Mouse (Mus musculus) neural tube, embryonic 15.5 days (tissue): ENCODE data around the gene Nt5c2. TPM values are rescaled to one million over a fixed set of nuclear protein-coding genes. Genes with fewer than 3 reads are reported as not detected.

Source experiments
- ATAC-seq: fragments of 200-750 bp; cut with Nextera tagmentation; 2 replicates; pipeline ENCODE4 v1.8.0; 2017; ENCODE audit warnings: mild to moderate bottlenecking, moderate TSS enrichment, moderate library complexity; ENCODE audit not compliant: low FRiP score
- H3K27ac ChIP-seq: fragments of 300-500 bp; sonication (generic); replicated peaks from 2 replicates; pipeline ENCODE4 v1.5.1; 2015; ENCODE audit warnings: mild to moderate bottlenecking, inconsistent platforms
- H3K27me3 ChIP-seq: fragments of 300-500 bp; sonication (generic); replicated peaks from 2 replicates; pipeline ENCODE4 v1.6.1; 2015; ENCODE audit warnings: inconsistent platforms
- H3K36me3 ChIP-seq: fragments of 300-500 bp; sonication (generic); 2 replicates; pipeline ENCODE4 v1.6.1; 2015; ENCODE audit warnings: inconsistent platforms
- H3K4me1 ChIP-seq: fragments of 300-500 bp; sonication (generic); 2 replicates; pipeline ENCODE4 v1.6.1; 2015; ENCODE audit warnings: inconsistent platforms
- H3K4me2 ChIP-seq: fragments of 300-500 bp; sonication (generic); 2 replicates; pipeline ENCODE4 v1.6.1; 2015; ENCODE audit warnings: inconsistent platforms, mild to moderate bottlenecking, moderate library complexity
- H3K4me3 ChIP-seq: fragments of 300-500 bp; sonication (generic); replicated peaks from 2 replicates; pipeline ENCODE4 v1.5.1; 2015; ENCODE audit warnings: mild to moderate bottlenecking, inconsistent platforms
- H3K9ac ChIP-seq: fragments of 300-500 bp; sonication (generic); replicated peaks from 2 replicates; pipeline ENCODE4 v1.6.1; 2015; ENCODE audit warnings: mild to moderate bottlenecking, inconsistent platforms
- H3K9me3 ChIP-seq: fragments of 300-500 bp; sonication (generic); replicated peaks from 2 replicates; pipeline ENCODE4 v1.6.1; 2016; ENCODE audit warnings: inconsistent platforms
- WGBS: fragments of 180-500 bp; shearing (Covaris S2); methylation state at CpG from one replicate; pipeline ENCODE4 v1.1.7; 2015; ENCODE audit warnings: mixed read lengths; 5-methylcytosine and 5-hydroxymethylcytosine counted together
- polyA plus RNA-seq: library from polyadenylated mRNA; unstranded; fragments of >200 nt; fragmentation: Nextera tagmentation; extraction: Ambion mirVana; gene quantifications from 2 replicates; pipeline ENCODE4 v1.2.1, GENCODE M21; 2015

Gene Nt5c2
- polyA plus RNA-seq, 1 experiment from 2014 or later, result 72.1 TPM

DNA sequence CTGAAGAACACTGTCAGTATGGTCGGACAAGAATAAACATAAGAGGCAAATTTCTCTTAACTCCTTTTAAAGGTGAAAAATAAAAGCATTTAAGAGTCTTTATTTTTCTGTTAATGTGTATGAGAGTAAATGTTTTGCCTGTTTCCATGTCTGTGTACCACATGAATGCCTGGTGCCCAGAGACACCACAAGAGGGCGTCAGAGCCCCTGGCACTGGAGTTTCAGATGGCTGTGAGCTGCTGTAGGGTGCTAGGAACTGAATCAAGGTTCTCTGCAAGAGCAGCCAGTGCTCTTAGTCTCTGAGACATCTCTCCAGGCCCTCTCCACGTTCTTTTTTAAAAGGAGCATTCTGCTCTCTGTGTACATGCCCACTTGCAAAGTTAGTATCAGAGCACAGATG is 117.8 kb downstream of the Nt5c2 start:
- Histone ChIP-seq H3K9ac (no peak overlapping the region), H3K27ac (no peak overlapping the region), H3K4me1 (no peaks in the 10 kb centered on the region), H3K27me3 (no peaks in the 10 kb centered on the region), H3K9me3 (no peaks in the 10 kb centered on the region), H3K4me3 (no peak overlapping the region), H3K36me3 (peaks cover 30% of the 10 kb centered on the region), H3K4me2 (no peak overlapping the region)
- no peak for ATAC-seq
- 89% methylated on average over 3 of the region's 3 CpGs for WGBS

- no peak for ATAC-seq
- Histone ChIP-seq H3K4me2 (no peak overlapping the region), H3K4me1 (no peaks in the 10 kb centered on the region), H3K4me3 (no peak overlapping the region), H3K27ac (no peak overlapping the region), H3K9ac (no peak overlapping the region), H3K9me3 (no peaks in the 10 kb centered on the region), H3K36me3 (peaks cover 63% of the 10 kb centered on the region), H3K27me3 (no peaks in the 10 kb centered on the region)
- 89% methylated on average over 7 of the region's 7 CpGs for WGBS
These were observed 121.5 kb downstream of the Nt5c2 start for GRCm38 (mm10) chr19:46893484-46893883.

DNA sequence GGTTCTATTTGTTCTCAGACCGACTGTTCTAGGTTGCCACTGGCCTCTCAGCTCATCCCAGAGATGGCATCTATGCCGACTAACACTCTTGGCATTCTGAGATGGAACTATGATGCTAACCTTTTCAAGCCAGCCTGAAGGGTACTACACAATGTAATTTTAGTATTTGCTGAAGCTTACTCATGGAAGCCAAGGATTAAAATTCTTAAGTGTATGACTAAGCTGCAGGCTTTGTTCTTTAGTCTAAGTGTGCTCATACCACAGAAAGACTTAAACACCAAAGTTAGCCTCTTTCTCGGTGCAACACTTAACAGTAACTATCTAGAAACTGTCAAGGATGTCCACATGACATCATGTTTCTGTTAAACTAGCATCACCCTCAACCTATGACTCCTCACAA is 122.1 kb downstream of the Nt5c2 start:
- no peaks in the 10 kb centered on the region for H3K4me1 ChIP-seq
- H3K27ac ChIP-seq, result no peak overlapping the region
- H3K9me3 ChIP-seq, result no peaks in the 10 kb centered on the region
- no peaks in the 10 kb centered on the region for H3K27me3 ChIP-seq
- 90% methylated on average over 3 of the region's 3 CpGs for WGBS
- no peak overlapping the region for H3K4me3 ChIP-seq
- no peak overlapping the region for H3K4me2 ChIP-seq
- peaks cover 60% of the 10 kb centered on the region for H3K36me3 ChIP-seq
- H3K9ac ChIP-seq, result no peak overlapping the region
- ATAC-seq, result no peak

- no peaks in the 10 kb centered on the region for H3K9me3 ChIP-seq
- H3K27ac ChIP-seq, result no peak overlapping the region
- no peak overlapping the region for H3K4me2 ChIP-seq
- H3K27me3 ChIP-seq, result no peaks in the 10 kb centered on the region
- 95% methylated on average over 8 of the region's 8 CpGs for WGBS
- ATAC-seq, result no peak
- H3K36me3 ChIP-seq, result peaks cover 66% of the 10 kb centered on the region
- H3K9ac ChIP-seq, result no peak overlapping the region
- H3K4me3 ChIP-seq, result no peak overlapping the region
- no peaks in the 10 kb centered on the region for H3K4me1 ChIP-seq
These were observed 124.3 kb downstream of the Nt5c2 start for GRCm38 (mm10) chr19:46890657-46891056.

- 94% methylated on average over 8 of the region's 8 CpGs for WGBS
- Histone ChIP-seq H3K9ac (no peak overlapping the region), H3K4me3 (no peak overlapping the region), H3K27ac (no peak overlapping the region), H3K4me1 (no peaks in the 10 kb centered on the region), H3K9me3 (no peaks in the 10 kb centered on the region), H3K27me3 (no peaks in the 10 kb centered on the region), H3K4me2 (no peak overlapping the region), H3K36me3 (peaks cover 76% of the 10 kb centered on the region)
- ATAC-seq, result no peak
These were observed 125.3 kb downstream of the Nt5c2 start for GRCm38 (mm10) chr19:46889666-46890065.

- no peaks in the 10 kb centered on the region for H3K4me1 ChIP-seq
- H3K4me3 ChIP-seq, result no peak overlapping the region
- no peak for ATAC-seq
- no peaks in the 10 kb centered on the region for H3K27me3 ChIP-seq
- H3K9ac ChIP-seq, result no peak overlapping the region
- H3K36me3 ChIP-seq, result peaks cover 87% of the 10 kb centered on the region
- no peak overlapping the region for H3K27ac ChIP-seq
- no peaks in the 10 kb centered on the region for H3K9me3 ChIP-seq
- 84% methylated on average over 14 of the region's 14 CpGs for WGBS
- no peak overlapping the region for H3K4me2 ChIP-seq
These were observed 127.0 kb downstream of the Nt5c2 start for GRCm38 (mm10) chr19:46887811-46888527.

- Histone ChIP-seq H3K36me3 (peaks cover 88% of the 10 kb centered on the region), H3K27ac (no peak overlapping the region), H3K27me3 (no peaks in the 10 kb centered on the region), H3K9me3 (no peaks in the 10 kb centered on the region), H3K9ac (no peak overlapping the region), H3K4me3 (no peak overlapping the region), H3K4me1 (no peaks in the 10 kb centered on the region), H3K4me2 (no peak overlapping the region)
- 87% methylated on average over 7 of the region's 7 CpGs for WGBS
- no peak for ATAC-seq
These were observed 128.1 kb downstream of the Nt5c2 start for GRCm38 (mm10) chr19:46886826-46887225.

DNA sequence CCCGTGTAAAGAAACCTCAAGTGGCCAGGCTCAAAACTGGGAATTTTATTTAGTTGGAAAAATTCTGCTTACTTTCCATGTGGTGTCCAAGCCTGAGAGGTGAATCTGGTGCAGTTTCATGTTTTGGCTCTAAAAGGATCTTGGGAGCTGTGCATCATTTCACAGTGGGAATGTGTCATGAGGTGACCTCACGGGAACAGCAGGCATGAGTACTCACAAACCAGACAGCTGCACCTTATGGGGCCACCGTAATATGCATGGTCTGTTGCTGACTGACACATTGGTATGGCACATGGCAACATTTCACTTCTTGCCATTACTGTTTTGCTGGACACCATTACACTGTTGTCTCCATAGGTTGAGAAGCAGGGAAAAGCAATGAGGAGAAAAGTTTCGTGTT is 129.6 kb downstream of the Nt5c2 start:
- H3K27ac ChIP-seq, result no peak overlapping the region
- no peak overlapping the region for H3K9ac ChIP-seq
- no peak overlapping the region for H3K4me2 ChIP-seq
- peaks cover 82% of the 10 kb centered on the region for H3K36me3 ChIP-seq
- WGBS, result 86% methylated on average over 4 of the region's 4 CpGs
- H3K4me3 ChIP-seq, result no peak overlapping the region
- ATAC-seq, result no peak
- no peaks in the 10 kb centered on the region for H3K27me3 ChIP-seq
- H3K4me1 ChIP-seq, result no peaks in the 10 kb centered on the region
- H3K9me3 ChIP-seq, result no peaks in the 10 kb centered on the region

GRCm38 (mm10) chr19:46879876-46880275 is 135.1 kb downstream of the Nt5c2 start:
- 95% methylated on average over 2 of the region's 2 CpGs for WGBS
- no peak overlapping the region for H3K4me3 ChIP-seq

DNA sequence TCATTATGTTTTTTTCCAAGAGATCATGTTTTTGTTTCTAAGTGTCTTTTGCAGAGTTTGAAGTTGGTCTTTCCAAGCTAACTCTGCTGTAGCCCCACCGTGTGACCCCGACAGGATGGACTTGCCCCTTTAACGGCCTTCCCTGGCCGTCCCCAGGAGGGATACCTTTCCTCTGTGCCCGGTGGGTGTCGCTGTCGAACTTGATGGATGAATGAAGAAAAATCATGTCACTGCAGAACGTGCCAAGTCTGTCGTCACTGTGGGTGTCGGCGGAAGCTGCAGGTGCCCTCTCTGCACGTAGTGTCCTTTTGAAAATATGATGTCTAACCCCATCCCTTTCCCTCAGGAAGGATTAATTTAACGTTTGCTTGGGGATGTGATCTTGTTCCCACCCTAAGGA is 136.6 kb downstream of the Nt5c2 start:
- H3K36me3 ChIP-seq, result peaks cover 27% of the 10 kb centered on the region
- H3K9me3 ChIP-seq, result no peaks in the 10 kb centered on the region
- H3K4me2 ChIP-seq, result no peak overlapping the region
- WGBS, result 58% methylated on average over 13 of the region's 13 CpGs
- no peaks in the 10 kb centered on the region for H3K27me3 ChIP-seq
- ATAC-seq, result no peak
- H3K27ac ChIP-seq, result no peak overlapping the region
- H3K4me1 ChIP-seq, result no peaks in the 10 kb centered on the region
- no peak overlapping the region for H3K9ac ChIP-seq
- H3K4me3 ChIP-seq, result no peak overlapping the region

More at GRCm38 (mm10) chr19:46879876-46880275, 135.1 kb downstream of the Nt5c2 start:
- Histone ChIP-seq H3K27me3 (no peaks in the 10 kb centered on the region), H3K27ac (no peak overlapping the region), H3K9ac (no peak overlapping the region), H3K36me3 (peaks cover 42% of the 10 kb centered on the region), H3K9me3 (no peaks in the 10 kb centered on the region), H3K4me1 (no peaks in the 10 kb centered on the region), H3K4me2 (no peak overlapping the region)
- no peak for ATAC-seq

- H3K9me3 ChIP-seq, result no peaks in the 10 kb centered on the region
- H3K4me3 ChIP-seq, result no peak overlapping the region
- H3K36me3 ChIP-seq, result peaks cover 26% of the 10 kb centered on the region
- WGBS, result 93% methylated on average over 13 of the region's 13 CpGs
- H3K4me2 ChIP-seq, result no peak overlapping the region
- no peaks in the 10 kb centered on the region for H3K27me3 ChIP-seq
- no peak for ATAC-seq
- no peaks in the 10 kb centered on the region for H3K4me1 ChIP-seq
- no peak overlapping the region for H3K9ac ChIP-seq
- H3K27ac ChIP-seq, result no peak overlapping the region
These were observed 137.1 kb downstream of the Nt5c2 start for GRCm38 (mm10) chr19:46877886-46878285.

- no peaks in the 10 kb centered on the region for H3K27me3 ChIP-seq
- WGBS, result 42% methylated on average over 12 of the region's 12 CpGs
- H3K9ac ChIP-seq, result no peak overlapping the region
- H3K4me1 ChIP-seq, result no peaks in the 10 kb centered on the region
- ATAC-seq, result no peak
- peaks cover 11% of the 10 kb centered on the region for H3K36me3 ChIP-seq
- no peak overlapping the region for H3K4me3 ChIP-seq
- no peaks in the 10 kb centered on the region for H3K9me3 ChIP-seq
- H3K27ac ChIP-seq, result no peak overlapping the region
- no peak overlapping the region for H3K4me2 ChIP-seq
These were observed 139.2 kb downstream of the Nt5c2 start for GRCm38 (mm10) chr19:46875790-46876189.
